Mouse (Mus musculus): ENCODE results near the gene Nrsn2.

Gene Nrsn2

GRCm38 (mm10) chr2:152343329-152344213 is 32.9 kb downstream of the Nrsn2 start, which contains the start of gene Trib3:
Trib3 (minus strand) TSS chr2:152344032.
- peak; percentile 87 for DNase-seq (ENCODE audit: low read depth, low spot score)

DNA sequence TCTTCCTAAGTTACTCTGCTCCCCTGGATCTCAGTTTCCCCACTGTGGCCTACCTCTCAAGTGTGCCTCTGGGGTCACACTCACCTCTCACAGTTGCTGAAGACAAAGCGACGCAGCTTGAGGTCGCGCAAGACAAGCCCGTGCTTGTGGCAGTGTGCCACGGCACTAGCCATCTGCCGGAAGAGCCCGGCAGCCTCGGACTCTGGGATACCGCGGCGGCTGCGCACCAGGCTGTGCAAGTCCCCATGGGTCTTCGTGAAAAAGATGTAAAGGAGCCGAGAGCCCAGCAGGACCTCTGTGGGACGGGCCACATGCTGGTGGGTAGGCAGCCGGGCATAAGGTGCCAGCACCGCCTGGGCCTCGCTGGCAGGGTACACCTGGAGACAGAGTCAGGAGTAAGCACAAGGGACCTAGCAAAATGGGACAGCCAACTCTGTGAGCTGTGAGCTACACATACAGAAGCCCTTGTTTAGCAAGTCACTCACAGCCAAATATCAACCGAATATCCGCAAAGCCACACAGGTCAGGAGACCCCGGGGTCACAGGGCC is 36.7 kb downstream of the Nrsn2 start:
- peak; percentile 50 for DNase-seq (ENCODE audit: low read depth, low spot score)

DNA sequence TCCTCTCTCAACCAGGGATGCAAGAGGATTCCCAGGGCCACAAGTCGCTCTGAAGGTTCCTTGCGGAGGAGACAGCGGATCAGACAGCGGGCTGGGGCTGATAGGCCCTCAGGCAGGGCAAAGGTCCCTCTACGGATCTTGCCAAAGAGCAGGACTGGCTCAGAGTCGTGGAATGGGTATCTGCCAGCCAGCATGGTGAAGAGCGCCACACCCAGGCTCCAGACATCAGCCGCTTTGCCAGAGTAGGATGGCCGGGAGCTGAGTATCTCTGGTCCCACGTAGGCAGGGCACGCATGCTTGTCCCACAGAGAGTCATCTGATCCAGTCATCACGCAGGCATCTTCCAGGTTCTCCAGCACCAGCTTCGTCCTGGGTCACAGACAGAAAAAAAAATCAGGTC is 38.1 kb downstream of the Nrsn2 start:
- no peak for DNase-seq (ENCODE audit: low read depth, low spot score)

GRCm38 (mm10) chr2:152337591-152338212 is 38.7 kb downstream of the Nrsn2 start:
- no peak for DNase-seq (ENCODE audit: low read depth, low spot score)

DNA sequence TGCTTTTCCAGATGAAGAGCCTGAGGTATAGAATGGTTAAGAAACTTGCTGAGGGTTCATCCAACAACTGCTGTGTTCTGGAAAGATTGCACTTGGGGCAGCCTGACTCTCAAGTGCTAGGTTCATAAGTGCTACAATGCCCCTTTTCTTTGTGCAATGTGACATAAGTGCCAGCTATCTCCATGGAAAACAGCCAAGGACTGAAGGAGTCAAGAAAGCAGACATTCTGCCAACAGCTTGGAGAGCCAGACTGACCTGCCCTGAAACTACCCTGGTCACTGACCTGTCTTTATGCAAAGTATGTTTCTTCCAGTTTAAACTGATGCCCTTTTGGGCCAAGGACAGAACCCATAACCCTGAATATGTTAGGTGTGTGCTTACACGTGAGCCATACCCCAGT is 39.6 kb downstream of the Nrsn2 start:
- no peak for DNase-seq (ENCODE audit: low read depth, low spot score)

DNA sequence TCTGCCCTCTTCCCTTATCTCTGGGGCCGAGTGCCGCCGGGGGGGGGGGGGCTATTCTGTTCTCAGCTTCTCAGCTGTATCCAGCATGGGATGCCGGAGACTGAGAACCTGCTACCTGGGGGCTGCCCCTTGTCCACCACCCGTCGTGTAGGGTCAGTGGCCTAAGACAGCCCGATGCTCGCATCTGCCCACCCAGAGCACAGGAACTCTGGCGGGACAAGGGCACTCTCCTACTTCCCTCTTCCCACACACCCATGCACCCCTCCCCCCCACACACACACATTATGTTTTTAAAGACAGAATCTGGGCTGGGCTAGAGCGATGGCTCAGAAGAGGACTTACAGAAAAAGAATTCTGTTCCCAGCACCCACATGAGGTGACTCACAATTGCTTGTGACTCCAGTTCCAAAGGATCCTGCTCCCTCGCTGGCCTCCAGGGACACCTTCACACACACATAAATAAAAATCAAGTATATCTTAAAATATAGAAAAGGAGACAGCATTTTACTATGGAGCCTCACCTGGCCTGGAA is 41.1 kb downstream of the Nrsn2 start:
- DNase-seq (ENCODE audit: low read depth, low spot score): peak; percentile 69

DNA sequence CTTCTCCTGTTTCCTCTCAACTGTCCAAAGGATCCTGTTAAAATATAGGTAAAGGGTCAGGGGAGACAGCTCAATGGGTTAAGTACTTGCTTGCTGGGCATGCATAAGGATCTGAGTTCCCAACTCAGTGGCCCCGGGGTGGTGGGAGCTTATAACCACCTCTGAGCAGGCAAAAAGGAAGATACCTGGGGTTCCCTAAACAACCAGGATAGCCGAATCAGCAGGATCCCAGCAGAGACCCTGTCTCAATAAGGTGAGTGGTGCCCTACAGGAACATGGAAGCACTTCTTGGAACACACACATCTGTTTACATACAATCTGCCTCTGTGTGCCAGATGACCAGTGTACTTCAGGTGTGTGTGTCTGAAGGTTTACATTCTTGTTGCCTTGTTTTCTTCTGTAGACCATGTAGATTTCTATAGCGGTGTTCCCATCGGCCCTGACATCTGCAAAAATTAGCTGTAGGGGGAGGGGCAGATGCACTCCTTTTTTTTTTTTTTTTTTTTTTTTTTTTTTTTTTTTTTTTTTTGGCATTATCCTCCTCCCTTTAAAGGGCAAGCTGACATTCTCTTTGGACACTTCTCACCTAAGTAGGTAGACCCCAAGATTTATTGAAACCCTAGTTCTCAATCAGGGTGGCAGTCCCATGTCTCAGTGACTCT is 43.0 kb downstream of the Nrsn2 start:
- DNase-seq (ENCODE audit: low read depth, low spot score): no peak

DNA sequence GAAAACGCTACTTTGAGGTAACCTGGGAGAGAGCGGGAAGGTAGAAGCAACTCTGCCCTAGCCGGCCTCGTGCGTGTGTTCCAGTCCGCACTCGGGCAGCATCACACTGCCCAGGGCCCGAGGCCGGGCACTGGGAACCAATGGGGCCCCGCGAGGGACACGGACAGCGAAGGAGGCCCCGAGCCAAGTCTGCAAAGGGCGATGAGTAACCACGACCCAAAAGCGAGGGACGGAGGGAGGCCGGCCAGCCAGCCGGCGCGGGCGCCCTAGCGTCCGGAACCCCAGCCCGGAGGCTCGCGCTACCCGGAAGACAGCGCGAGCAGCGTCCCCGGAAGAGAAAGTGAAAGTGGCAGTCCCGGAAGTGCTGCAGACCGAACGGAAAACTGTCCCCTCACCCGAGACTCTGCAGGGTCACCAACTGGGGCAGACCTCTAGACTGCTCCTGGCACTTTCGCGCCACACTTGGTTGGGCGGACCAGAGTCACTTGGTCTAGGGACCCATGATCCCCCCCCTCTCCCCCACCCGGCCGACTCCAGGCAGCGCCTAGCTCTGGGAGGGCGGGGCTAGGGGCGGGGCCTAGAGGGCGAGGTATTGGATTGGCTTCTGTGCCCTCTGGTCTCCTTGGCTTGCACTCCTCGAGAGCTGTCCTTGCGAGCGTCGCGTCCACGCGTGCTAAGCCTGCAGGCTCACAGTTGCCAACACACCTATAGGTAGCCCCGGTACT is 44.2 kb downstream of the Nrsn2 start, which contains the start of gene Rbck1:
TSS of gene Rbck1 (minus strand) at position 553 of the 725 bp plus-strand sequence.
- DNase-seq (ENCODE audit: low read depth, low spot score): peak; percentile 98

DNA sequence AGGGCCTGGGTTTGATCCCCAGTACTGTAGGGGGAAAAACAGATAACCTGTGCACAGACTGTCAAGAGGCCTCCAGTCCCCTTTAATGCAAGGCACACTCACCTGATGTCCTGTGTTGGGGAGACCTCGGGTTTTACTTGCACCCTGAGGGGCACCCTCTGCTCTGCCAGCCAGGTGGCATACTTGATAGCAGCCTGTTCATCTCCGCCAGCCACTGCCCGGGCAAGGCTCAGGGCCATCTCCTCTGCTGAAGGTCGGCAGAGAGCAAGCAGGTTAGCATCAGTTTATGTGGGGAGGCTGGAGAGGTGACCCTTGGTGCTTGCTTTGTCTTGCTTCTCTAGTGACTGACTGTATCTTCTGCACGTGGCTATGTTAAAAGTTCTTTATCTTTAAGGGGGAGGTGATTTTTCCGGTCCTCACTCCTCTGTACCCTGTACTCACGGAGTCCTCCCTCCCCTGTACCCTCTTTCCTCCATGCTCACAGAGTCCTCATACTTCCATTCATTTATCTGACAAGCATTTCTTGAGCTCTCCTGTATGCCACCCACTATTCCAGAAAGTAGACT is 45.5 kb downstream of the Nrsn2 start:
- DNase-seq (ENCODE audit: low read depth, low spot score): no peak

GRCm38 (mm10) chr2:152327980-152328379 is 48.5 kb downstream of the Nrsn2 start:
- DNase-seq (ENCODE audit: low read depth, low spot score): no peak

- DNase-seq (ENCODE audit: low read depth, low spot score): no peak
Observed at GRCm38 (mm10) chr2:152326654-152327053, 49.8 kb downstream of the Nrsn2 start.

DNA sequence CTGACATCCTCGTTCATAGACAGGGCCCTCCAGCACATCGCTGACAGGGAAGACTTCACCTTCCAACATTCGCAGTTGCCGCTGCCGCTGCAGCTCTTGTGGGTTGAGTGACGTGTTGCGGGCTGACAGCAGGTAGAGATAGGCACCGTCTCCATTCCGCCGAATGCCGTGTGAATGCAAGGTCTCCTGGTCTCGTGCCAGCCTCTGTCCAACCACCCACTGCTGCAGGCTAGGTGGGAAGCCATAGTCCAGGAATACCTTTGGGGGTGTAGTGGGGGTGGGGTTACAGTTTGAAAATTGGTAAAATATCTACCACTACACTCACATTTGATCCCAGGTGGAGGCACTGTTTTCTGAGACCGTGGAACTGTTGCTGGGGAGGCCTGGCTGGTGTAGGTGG is 50.3 kb downstream of the Nrsn2 start:
- DNase-seq (ENCODE audit: low read depth, low spot score): no peak

DNA sequence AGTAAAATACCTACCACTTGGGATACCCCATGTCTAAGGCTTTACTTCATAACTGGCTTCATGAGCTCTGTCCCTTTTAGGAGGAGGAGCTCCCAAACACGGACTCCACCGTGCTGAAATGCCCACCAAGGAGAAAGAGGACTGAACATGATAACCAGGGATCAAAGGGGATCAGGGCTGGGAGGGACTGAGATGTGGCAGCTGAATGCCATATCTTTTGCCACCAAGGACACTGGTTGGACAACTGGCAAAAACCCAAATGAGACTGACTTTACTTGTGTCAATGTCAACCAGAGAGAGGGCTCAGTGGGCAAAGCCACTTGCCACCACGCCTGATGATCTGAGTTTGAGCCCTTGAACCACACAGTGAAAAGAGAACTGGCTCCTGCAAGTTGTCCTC is 51.6 kb downstream of the Nrsn2 start:
- DNase-seq (ENCODE audit: low read depth, low spot score): no peak

GRCm38 (mm10) chr2:152323971-152324370 is 52.5 kb downstream of the Nrsn2 start:
- DNase-seq (ENCODE audit: low read depth, low spot score): peak; percentile 81

DNA sequence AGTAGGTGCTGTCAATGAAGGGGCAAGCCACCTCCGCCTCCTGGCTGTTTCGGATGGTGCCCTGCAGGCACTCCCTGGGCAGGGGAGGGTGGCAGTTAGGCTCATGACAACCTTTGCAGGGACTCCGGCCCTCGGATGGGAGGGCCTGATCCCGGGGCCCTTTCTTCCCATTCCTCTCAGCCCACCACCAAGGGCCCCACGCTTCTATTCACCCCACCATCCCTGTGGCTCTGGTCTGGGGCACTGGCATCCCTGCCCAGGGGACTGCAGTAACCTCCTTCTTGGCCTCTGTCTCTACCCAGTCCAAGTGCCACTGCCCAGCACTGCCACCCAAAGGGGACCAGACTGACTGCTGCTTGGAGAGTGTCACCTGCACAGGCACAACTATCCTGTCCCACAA is 54.2 kb downstream of the Nrsn2 start:
- DNase-seq (ENCODE audit: low read depth, low spot score): no peak

DNA sequence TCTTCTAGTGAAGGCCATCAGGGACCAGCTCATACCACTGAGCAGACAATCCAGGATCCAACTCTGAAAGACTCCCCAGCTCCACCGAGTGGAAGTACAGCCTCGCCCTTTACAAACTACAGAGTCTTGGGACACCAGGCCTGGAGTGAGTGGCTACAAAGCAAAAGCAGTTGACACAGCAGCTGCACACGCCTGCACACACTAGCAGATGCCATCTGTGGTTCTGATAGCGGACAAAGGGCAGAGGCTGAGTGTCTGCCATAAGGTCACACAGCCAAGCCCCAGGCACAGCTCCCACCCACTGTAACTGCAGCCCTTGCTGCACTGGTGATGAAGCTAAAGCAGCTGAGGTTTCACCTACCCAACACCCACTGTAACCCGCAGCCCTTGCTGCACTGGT is 54.9 kb downstream of the Nrsn2 start:
- no peak for DNase-seq (ENCODE audit: low read depth, low spot score)

All from brain, adult 2 months (tissue).